Mouse (Mus musculus): ENCODE data around the gene Hivep3. TPM values are rescaled to one million over a fixed set of nuclear protein-coding genes. Genes with fewer than 3 reads are reported as not detected.

The Hivep3 gene
- total RNA-seq, 4 experiments from 2014 or later = 44.8 to 49.2 (median 47.6) TPM

- no peak for DNase-seq (ENCODE audit: low spot score in 2 of 2)
Observed at GRCm38 (mm10) chr4:119973729-119974605, 240.4 kb downstream of the Hivep3 start.

GRCm38 (mm10) chr4:119975242-119975641 is 241.7 kb downstream of the Hivep3 start:
- no peak for DNase-seq (ENCODE audit: low spot score in 2 of 2)

GRCm38 (mm10) chr4:119975822-119976221 is 242.2 kb downstream of the Hivep3 start:
- DNase-seq (ENCODE audit: low spot score in 2 of 2) = no peak

- no peak for DNase-seq (ENCODE audit: low spot score in 2 of 2)
Observed at GRCm38 (mm10) chr4:119976428-119977168, 243.0 kb downstream of the Hivep3 start.

- no peak for DNase-seq (ENCODE audit: low spot score in 2 of 2)
Observed at GRCm38 (mm10) chr4:119977817-119978491, 244.4 kb downstream of the Hivep3 start.

GRCm38 (mm10) chr4:119979238-119979829 is 245.8 kb downstream of the Hivep3 start:
- DNase-seq (ENCODE audit: low spot score in 2 of 2) = no peak

- DNase-seq (ENCODE audit: low spot score in 2 of 2) = no peak
Observed at GRCm38 (mm10) chr4:119979918-119980317, 246.3 kb downstream of the Hivep3 start.

GRCm38 (mm10) chr4:119981047-119981720 is 247.6 kb downstream of the Hivep3 start:
- no peak for DNase-seq (ENCODE audit: low spot score in 2 of 2)

- no peak for DNase-seq (ENCODE audit: low spot score in 2 of 2)
Observed at GRCm38 (mm10) chr4:119986065-119986464, 252.5 kb downstream of the Hivep3 start.

GRCm38 (mm10) chr4:119986580-119987291 is 253.2 kb downstream of the Hivep3 start:
- DNase-seq (ENCODE audit: low spot score in 2 of 2) = peak in 1 of 2 experiments; percentile 55

GRCm38 (mm10) chr4:119987376-119988087 is 253.9 kb downstream of the Hivep3 start:
- no peak for DNase-seq (ENCODE audit: low spot score in 2 of 2)

- no peak for DNase-seq (ENCODE audit: low spot score in 2 of 2)
Observed at GRCm38 (mm10) chr4:119989031-119989693, 255.6 kb downstream of the Hivep3 start.

- DNase-seq (ENCODE audit: low spot score in 2 of 2) = no peak
Observed at GRCm38 (mm10) chr4:119990346-119990745, 256.8 kb downstream of the Hivep3 start.

- DNase-seq (ENCODE audit: low spot score in 2 of 2) = no peak
Observed at GRCm38 (mm10) chr4:119990841-119991240, 257.3 kb downstream of the Hivep3 start.

- no peak for DNase-seq (ENCODE audit: low spot score in 2 of 2)
Observed at GRCm38 (mm10) chr4:119991758-119992157, 258.2 kb downstream of the Hivep3 start.

GRCm38 (mm10) chr4:119996377-119996776 is 262.8 kb downstream of the Hivep3 start:
- DNase-seq (ENCODE audit: low spot score in 2 of 2) = no peak

GRCm38 (mm10) chr4:119997351-119997750 is 263.8 kb downstream of the Hivep3 start:
- no peak for DNase-seq (ENCODE audit: low spot score in 2 of 2)

- DNase-seq (ENCODE audit: low spot score in 2 of 2) = no peak
Observed at GRCm38 (mm10) chr4:119998911-119999310, 265.3 kb downstream of the Hivep3 start.

GRCm38 (mm10) chr4:120000881-120001280 is 267.3 kb downstream of the Hivep3 start:
- no peak for DNase-seq (ENCODE audit: low spot score in 2 of 2)

All from left cerebral cortex, adult 8-10 months (tissue).